Comparison of ENCODE assay signal across 8 mouse cellular contexts in the genomic region with DNA sequence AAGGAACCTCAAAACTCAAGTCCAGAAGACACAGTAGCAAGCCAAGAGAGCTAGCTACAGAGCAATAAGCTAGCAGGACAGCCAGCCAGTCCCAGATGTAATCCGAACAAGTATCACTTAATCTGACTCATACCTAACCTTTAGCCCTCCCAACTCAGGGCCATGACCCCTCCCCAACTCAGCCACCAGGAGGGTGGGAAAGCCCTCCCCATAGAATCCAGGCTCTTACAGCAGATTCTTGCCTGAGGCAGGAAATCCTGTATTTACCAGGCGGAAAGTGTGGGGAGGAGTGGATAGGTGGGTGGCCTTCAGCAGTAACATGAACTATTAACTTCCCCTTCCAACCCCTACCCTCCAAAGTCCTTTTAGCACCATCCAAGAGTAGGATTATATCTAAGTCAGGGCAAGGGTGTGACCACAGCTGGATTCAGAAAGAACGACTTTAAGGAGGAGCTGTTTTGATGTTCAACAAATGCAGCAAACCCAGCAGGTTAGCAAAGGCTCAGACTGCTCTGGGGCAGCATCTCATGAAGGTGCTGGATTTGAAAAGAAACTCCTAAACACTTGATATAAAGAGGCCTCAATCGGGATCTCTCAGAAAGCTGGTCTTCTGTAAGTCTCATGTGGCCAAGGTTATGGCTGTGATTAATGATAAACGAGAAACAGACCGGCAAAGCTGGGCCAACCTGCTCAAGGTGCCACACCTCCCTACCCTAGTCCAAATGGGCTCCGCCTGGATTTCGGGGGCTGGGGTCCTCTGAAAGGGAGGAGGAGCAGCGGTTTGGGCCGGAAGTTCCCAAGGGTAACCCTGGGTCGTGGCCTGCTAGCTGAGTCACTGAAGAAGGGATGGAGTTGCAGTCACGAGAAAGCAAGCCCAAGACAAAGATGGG. TPM values are rescaled to one million over a fixed set of nuclear protein-coding genes. Genes with fewer than 3 reads are reported as not detected.
A peak's percentile ranks its signal among the peaks of the same experiment; 100 is the strongest.
DNase-seq lines count a peak whose midpoint lies in the region; ATAC-seq and TF ChIP-seq lines count a peak whose summit lies in the region.

Gene Rnd2, plus strand, starts transcription at position 789 of the 890 bp plus-strand sequence.

- H3K4me3 ChIP-seq in thymus, adult 2 months (ENCODE audit: control insufficient read depth, insufficient read depth, low read length), result peak within 1 kb of the TSS; percentile 92
- peak within 1 kb of the TSS; percentile 92 for H3K4me3 ChIP-seq in hindbrain, embryonic 12.5 days
- peak within 1 kb of the TSS; percentile 67 for H3K4me3 ChIP-seq in limb, embryonic 10.5 days
- H3K4me3 ChIP-seq in midbrain, embryonic 16.5 days (ENCODE audit: low read depth, low read length), result peak within 1 kb of the TSS; percentile 98

- no peak within 1 kb of the TSS for H3K27ac ChIP-seq in thymus, adult 2 months (ENCODE audit: control insufficient read depth, insufficient read depth, low read length)
- H3K27ac ChIP-seq in hindbrain, embryonic 12.5 days, result peak within 1 kb of the TSS; percentile 94
- peak within 1 kb of the TSS; percentile 82 for H3K27ac ChIP-seq in limb, embryonic 10.5 days
- H3K27ac ChIP-seq in midbrain, embryonic 16.5 days (ENCODE audit: low read length), result peak within 1 kb of the TSS; percentile 96

- DNase-seq in thymus, adult 2 months, result no peak
- no peak for DNase-seq in thymus, postnatal 25 days
- no peak for DNase-seq in brain, embryonic 14.5 days (ENCODE audit: low read depth)
- peak; percentile 56 for DNase-seq in limb, embryonic 10.5 days (ENCODE audit: low spot score)
- DNase-seq in testis, postnatal 14 days (ENCODE audit: low spot score), result no peak
- no peak for DNase-seq in gastrocnemius, adult 18-20 months (ENCODE audit: low spot score)

- no peak for TF ChIP-seq CTCF in thymus, adult 2 months (IDR thresholded peaks at IDR 0.05; ENCODE audit: borderline replicate concordance, control insufficient read depth, extremely low read depth, insufficient read depth, low read length, poor library complexity)
- no peak for TF ChIP-seq CTCF in brain, embryonic 14.5 days (IDR thresholded peaks at IDR 0.05; ENCODE audit: borderline replicate concordance, extremely low read depth, insufficient read depth, insufficient read length)

- WGBS in thymus, adult 2 months, result 11% methylated on average over 12 of the region's 12 CpGs
- 12% methylated on average over 12 of the region's 12 CpGs for WGBS in hindbrain, embryonic 12.5 days
- WGBS in limb, embryonic 10.5 days, result 10% methylated on average over 12 of the region's 12 CpGs
- 12% methylated on average over 12 of the region's 12 CpGs for WGBS in midbrain, embryonic 16.5 days

- peaks cover 24% of the 10 kb centered on the region for H3K4me1 ChIP-seq in thymus, adult 2 months (replicated peaks; ENCODE audit: control insufficient read depth, insufficient read depth, low read length)
- peaks cover 60% of the 10 kb centered on the region for H3K4me1 ChIP-seq in hindbrain, embryonic 12.5 days
- peaks cover 80% of the 10 kb centered on the region for H3K4me1 ChIP-seq in limb, embryonic 10.5 days
- peaks cover 46% of the 10 kb centered on the region for H3K4me1 ChIP-seq in midbrain, embryonic 16.5 days (ENCODE audit: control insufficient read depth, insufficient read depth, low read length)

- no peaks in the 10 kb centered on the region for H3K9me3 ChIP-seq in hindbrain, embryonic 12.5 days (replicated peaks)
- no peaks in the 10 kb centered on the region for H3K9me3 ChIP-seq in limb, embryonic 10.5 days (replicated peaks)
- no peaks in the 10 kb centered on the region for H3K9me3 ChIP-seq in midbrain, embryonic 16.5 days (replicated peaks; ENCODE audit: control insufficient read depth, low read length, poor library complexity, severe bottlenecking)

- peaks cover 3% of the 10 kb centered on the region; the same call in 1 of the 2 replicates for H3K36me3 ChIP-seq in thymus, adult 2 months (ENCODE audit: control insufficient read depth, insufficient read depth, low read length)
- H3K36me3 ChIP-seq in hindbrain, embryonic 12.5 days, result peaks cover 31% of the 10 kb centered on the region
- H3K36me3 ChIP-seq in limb, embryonic 10.5 days, result peaks cover 7% of the 10 kb centered on the region; the same call in 1 of the 2 replicates
- peaks cover 25% of the 10 kb centered on the region for H3K36me3 ChIP-seq in midbrain, embryonic 16.5 days (ENCODE audit: control insufficient read depth, insufficient read depth, low read length)

- H3K4me2 ChIP-seq in hindbrain, embryonic 12.5 days (replicated peaks), result peak within 1 kb of the TSS; percentile 83
- peak within 1 kb of the TSS; percentile 79 for H3K4me2 ChIP-seq in midbrain, embryonic 16.5 days (ENCODE audit: low read length)

- TF ChIP-seq POLR2A in thymus, adult 2 months (IDR thresholded peaks at IDR 0.05; ENCODE audit: control insufficient read depth, extremely low read depth, insufficient read depth, low read length, poor library complexity), result no peak
- TF ChIP-seq POLR2A in brain, embryonic 14.5 days (IDR thresholded peaks at IDR 0.05; ENCODE audit: borderline replicate concordance, extremely low read depth, insufficient read depth, insufficient read length, poor library complexity, severe bottlenecking), result no peak

- H3K27me3 ChIP-seq in thymus, adult 2 months (ENCODE audit: control insufficient read depth, insufficient read depth, low read length), result no peaks in the 10 kb centered on the region
- H3K27me3 ChIP-seq in hindbrain, embryonic 12.5 days, result no peaks in the 10 kb centered on the region
- peaks cover 22% of the 10 kb centered on the region for H3K27me3 ChIP-seq in limb, embryonic 10.5 days (ENCODE audit: low read depth, poor library complexity, severe bottlenecking)
- no peaks in the 10 kb centered on the region for H3K27me3 ChIP-seq in midbrain, embryonic 16.5 days (ENCODE audit: control insufficient read depth, insufficient read depth, low read depth, low read length)

- peak within 1 kb of the TSS; percentile 91 for H3K9ac ChIP-seq in hindbrain, embryonic 12.5 days
- H3K9ac ChIP-seq in midbrain, embryonic 16.5 days (ENCODE audit: low read depth, low read length), result peak within 1 kb of the TSS; percentile 97

- peak; percentile 2; the same call in 1 of the 2 replicates for ATAC-seq in hindbrain, embryonic 12.5 days (ENCODE audit: low FRiP score)
- ATAC-seq in midbrain, embryonic 16.5 days, result no peak

RNA-seq across cellular contexts. Expression of gene Rnd2, which starts in this region (rescaled TPM):
- polyA plus RNA-seq in thymus, adult 2 months (2012; rRNA removed), result 3.5 and 4.3 TPM in 2 replicates
- polyA plus RNA-seq in brain, embryonic 14.5 days (2012; rRNA removed), result 139 and 205 TPM in 2 replicates
- polyA plus RNA-seq in hindbrain, embryonic 12.5 days (2016; fragmentation: Nextera tagmentation; extraction: Ambion mirVana), result 112 and 121 TPM in 2 replicates
- polyA plus RNA-seq in limb, embryonic 10.5 days (2016; fragmentation: Nextera tagmentation; extraction: Ambion mirVana), result 5.0 and 6.3 TPM in 2 replicates
- 67.7 and 76.5 TPM in 2 replicates for polyA plus RNA-seq in midbrain, embryonic 16.5 days (2015; fragmentation: Nextera tagmentation; extraction: Ambion mirVana)
- total RNA-seq in gastrocnemius, adult 18-20 months (2021), result 1 to 10 TPM; 2.5 to 4.2 TPM
